Mouse (Mus musculus): Measurements from ENCODE around the gene Tgif2.
"Not testable (repeated sequence)": the region's sequence is repeated elsewhere in the genome, so short reads cannot be mapped to it uniquely, and the experiment has no call there.

Tgif2 gene

GRCm38 (mm10) chr2:156874760-156875510, 35.1 kb downstream of the Tgif2 start:
- no peak for DNase-seq (ENCODE audit: low spot score in 2 of 2)

GRCm38 (mm10) chr2:156877726-156878125, 37.9 kb downstream of the Tgif2 start:
- DNase-seq (ENCODE audit: low spot score in 2 of 2): no peak

GRCm38 (mm10) chr2:156879541-156879940, 39.7 kb downstream of the Tgif2 start:
- no peak for DNase-seq (ENCODE audit: low spot score in 2 of 2)

DNA sequence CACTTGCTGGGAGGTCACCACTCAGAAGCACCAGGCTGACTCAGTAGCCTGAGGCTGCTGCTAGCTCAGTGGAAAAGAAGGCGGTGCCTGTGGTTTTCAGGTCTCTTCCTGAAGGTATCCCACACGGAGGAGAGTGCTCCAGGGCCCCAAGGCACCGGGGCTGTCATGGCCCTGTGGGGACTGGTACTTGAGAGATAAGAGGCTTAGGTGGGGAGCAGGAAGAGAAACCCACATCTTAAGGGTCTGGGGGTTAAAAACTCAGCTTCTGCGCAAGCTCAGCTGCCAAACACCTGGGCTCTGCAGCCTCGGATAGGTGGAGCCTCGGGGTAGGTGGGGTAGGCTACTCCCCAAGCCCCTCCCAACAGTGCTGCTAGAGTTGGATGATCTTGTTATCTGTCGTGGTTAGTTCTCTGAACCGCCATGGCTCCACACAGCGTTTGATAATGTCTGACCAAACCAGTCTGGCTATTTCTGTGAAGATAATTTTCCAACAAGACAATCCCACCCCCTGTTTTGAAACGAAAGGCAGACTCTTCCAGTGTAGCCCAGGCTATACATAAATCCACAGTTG, 42.7 kb downstream of the Tgif2 start:
- DNase-seq (ENCODE audit: low spot score in 2 of 2): no peak

- no peak for DNase-seq (ENCODE audit: low spot score in 2 of 2)
Measured at GRCm38 (mm10) chr2:156884396-156885211, 44.8 kb downstream of the Tgif2 start.

DNA sequence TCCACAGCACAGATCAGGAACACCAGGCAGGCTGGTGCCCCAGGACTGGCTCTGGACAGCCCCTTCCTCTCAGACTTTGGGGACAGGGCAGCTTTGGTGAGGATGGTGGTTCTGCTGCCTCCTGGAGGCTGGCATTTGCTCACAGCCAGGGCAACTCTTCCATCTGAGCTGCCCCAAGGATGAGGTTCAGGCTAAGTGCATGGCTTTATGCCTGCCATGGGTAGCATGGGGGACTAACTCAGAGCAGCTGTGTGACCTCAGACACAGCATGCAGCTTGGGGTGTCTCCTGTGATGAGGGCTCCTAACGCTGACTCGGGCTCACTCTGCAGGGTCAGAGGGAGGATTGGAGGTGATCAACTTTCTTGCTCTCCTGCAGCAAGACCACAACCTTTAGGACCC, 45.9 kb downstream of the Tgif2 start:
- not testable (repeated sequence) for DNase-seq (ENCODE audit: low spot score in 2 of 2)

- DNase-seq (ENCODE audit: low spot score in 2 of 2): no peak
Measured at GRCm38 (mm10) chr2:156886084-156886631, 46.4 kb downstream of the Tgif2 start.

GRCm38 (mm10) chr2:156887017-156887416, 47.2 kb downstream of the Tgif2 start, which contains the start of gene Sla2:
TSS of gene Sla2 (minus strand) at chr2:156887192.
- no peak for DNase-seq (ENCODE audit: low spot score in 2 of 2)

- no peak for DNase-seq (ENCODE audit: low spot score in 2 of 2)
Measured at GRCm38 (mm10) chr2:156888490-156888889, 48.7 kb downstream of the Tgif2 start.

DNA sequence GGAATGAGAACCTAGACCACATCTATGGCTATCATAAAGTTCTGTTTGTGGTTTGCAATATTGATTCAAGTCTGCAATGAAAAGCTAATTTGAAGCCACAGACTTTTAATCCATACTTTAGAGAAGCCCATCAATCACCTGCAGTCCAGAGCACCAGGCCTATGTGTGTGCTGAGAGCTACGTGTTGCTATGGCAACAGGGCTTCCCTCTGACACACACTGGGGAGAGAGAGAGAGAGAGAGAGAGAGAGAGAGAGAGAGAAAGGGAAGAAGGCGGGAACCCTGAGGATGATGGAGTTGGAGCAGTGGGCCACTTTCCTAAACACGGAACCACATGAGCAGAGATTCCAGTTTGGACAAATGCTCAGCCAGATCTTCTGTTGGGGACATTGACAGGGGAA, 52.4 kb downstream of the Tgif2 start:
- no peak for DNase-seq (ENCODE audit: low spot score in 2 of 2)

DNA sequence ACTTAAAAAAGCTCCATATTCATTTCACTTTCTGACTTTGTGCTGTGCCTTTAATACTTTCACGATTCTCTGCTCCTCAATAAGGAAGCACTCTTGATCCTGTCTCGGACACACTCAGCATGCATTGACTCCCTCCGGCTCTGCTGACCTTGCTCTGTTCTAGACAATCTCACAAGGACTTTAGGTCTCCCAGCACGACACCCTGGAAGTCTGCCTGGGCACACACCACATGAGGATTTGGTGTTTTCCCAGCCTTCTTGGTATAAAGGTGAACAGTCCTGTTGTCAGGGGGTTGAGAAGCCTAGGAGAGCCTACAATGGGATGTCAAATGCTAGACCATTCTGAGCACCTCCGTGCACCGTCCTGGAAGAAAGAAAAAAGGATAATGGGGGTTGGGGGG, 53.0 kb downstream of the Tgif2 start:
- no peak for DNase-seq (ENCODE audit: low spot score in 2 of 2)

DNA sequence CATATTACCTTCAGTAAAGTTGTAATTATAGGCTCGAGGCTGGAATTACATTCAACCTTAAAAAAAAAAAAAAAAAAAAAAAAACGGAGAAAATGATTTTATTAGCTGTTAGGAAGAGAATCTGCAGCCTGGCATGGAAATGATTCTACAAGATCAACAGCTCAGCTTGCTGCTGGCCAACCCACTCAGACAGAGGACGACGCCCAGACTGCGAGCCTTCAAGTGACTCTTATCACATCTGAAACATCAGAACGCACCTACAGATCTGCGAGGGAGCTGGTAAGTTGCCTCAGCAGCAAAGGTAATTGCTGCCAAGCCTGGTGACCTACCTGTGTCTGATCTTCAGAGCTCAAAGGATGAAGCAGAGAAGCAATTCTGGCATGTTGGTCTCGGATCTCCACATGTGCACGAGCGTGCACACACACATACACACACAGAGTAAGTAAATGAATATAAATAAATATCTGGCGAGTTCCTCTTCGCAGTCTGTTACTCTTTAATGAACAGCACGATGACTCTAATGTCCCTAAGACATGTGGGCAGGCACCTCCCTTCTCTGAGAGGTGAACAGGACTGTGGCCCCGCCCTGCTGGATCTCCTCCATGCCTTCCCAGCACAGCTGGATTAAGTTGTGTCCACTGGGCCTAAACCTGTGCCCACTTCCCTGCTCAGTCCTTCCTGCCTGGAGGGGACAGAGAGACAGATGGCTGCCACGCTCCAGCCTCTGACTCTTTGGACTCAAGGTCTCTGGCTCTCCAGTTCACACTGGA, 54.9 kb downstream of the Tgif2 start:
- DNase-seq (ENCODE audit: low spot score in 2 of 2): no peak

DNA sequence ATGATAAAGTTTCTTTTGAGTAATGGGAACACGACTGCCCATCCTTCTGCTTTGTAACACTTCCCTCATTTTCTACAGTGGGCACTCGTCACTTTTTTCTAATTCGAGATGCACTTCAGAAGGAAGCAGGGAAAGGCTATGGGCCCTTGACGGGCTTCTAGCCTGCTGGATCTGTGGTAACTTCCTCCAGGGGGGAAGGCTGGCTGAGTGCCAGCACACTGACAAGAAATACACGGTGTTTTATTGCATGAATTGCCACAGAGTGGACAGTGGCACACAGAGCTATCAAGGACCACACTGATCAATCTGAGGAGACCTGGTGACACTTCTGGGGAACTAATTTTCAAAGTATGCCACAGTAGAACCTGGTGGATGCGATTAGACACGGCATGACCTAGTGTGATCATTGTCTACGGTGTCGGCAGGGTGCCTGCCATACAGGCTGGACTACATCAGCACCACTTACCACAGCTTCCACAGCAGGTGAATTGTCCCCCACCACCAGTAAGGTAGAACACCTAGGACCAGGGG, 56.6 kb downstream of the Tgif2 start:
- no peak for DNase-seq (ENCODE audit: low spot score in 2 of 2)

- no peak for DNase-seq (ENCODE audit: low spot score in 2 of 2)
Measured at GRCm38 (mm10) chr2:156897034-156897433, 57.2 kb downstream of the Tgif2 start.

- DNase-seq (ENCODE audit: low spot score in 2 of 2): no peak
Measured at GRCm38 (mm10) chr2:156898374-156898773, 58.6 kb downstream of the Tgif2 start.

GRCm38 (mm10) chr2:156899184-156899583, 59.4 kb downstream of the Tgif2 start:
- DNase-seq (ENCODE audit: low spot score in 2 of 2): no peak

DNA sequence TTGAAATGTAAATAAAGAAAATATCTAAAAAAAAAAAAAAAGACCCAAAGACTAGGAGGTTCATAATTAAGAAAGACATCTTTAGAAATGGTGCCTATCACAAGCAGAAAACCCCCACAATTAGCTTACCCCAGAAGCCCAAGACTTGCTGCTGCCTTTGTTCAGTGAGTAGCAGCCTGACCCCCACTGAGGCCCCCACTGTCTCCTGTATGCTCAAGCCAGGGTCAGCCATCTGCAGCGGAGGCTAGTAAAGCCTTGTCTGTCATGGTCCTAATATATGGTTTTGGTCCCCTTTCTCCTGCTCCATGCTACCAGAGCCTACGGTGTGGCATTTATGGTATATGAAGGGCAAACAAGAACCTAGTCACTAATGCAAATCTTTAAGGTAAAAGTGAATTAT, 61.5 kb downstream of the Tgif2 start:
- no peak for DNase-seq (ENCODE audit: low spot score in 2 of 2)

DNA sequence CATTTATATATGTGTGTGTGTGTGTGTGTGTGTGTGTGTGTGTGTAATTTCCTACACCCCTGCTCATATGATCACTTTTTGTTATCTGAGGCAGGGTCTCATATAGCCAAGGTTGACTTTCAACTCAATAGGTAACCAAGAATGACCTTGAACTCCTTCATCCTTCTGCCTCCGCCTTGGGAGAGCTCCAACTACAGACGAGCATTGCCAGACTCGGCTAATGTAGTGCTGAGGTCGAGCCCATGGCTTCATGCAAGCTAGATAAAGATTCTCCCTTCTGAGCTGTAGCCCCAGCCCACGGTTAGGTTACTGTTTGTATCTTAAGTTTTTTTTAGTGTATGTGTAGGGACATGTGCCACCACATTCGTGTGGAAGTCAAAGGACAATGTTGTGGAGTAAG, 62.1 kb downstream of the Tgif2 start:
- DNase-seq (ENCODE audit: low spot score in 2 of 2): no peak

DNA sequence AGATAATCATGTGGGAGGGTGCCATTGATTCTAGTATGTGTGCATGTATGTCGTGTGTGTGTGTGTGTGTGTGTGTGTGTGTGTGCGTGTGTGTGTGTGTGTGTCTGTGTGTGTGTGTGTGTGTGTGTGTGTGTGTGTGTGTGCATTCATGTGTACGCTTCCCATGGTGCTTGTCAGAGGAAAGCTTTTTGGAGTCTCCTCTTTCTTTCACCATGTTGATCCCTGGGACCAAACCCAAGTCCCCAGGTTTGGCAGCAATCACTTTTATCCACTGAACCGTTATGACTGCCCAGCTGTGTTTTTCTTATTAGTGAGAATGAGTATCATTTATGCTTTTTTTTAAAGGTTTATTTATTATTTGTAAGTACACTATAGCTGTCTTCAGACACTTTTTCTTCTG, 62.6 kb downstream of the Tgif2 start:
- not testable (repeated sequence) for DNase-seq (ENCODE audit: low spot score in 2 of 2)

DNA sequence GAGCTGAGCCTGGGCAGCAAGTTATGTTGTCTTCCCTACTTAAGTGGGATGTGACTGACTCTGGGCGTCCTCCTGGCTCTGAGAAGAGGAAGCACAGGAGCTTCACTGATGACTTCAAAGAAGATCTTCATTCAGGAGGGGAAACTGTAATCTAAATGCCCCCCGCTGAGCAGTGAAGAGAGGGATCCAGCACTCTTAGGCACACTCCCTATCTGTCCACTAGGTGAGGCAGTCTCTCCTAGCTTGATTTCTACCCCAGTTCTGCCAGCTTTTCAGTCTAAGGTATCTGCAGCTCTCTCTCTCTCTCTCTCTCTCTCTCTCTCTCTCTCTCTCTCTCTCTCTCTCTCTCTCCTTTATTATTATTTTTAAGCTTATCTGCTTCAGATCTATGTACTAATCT, 63.6 kb downstream of the Tgif2 start:
- no peak for DNase-seq (ENCODE audit: low spot score in 2 of 2)

All from heart, adult 9 months (tissue).